Mouse (Mus musculus) heart, embryonic 13.5 days (tissue): Measurements from ENCODE around the gene Mfsd2a. TPM values are rescaled to one million over a fixed set of nuclear protein-coding genes. Genes with fewer than 3 reads are reported as not detected.

Experiments
- ATAC-seq: fragments of 200-750 bp; cut with Nextera tagmentation; 2 replicates; pipeline ENCODE4 v1.8.0; 2017; ENCODE audit warnings: moderate TSS enrichment; ENCODE audit not compliant: insufficient number of reproducible peaks, low FRiP score, low TSS enrichment; ENCODE audit errors: extremely low read depth
- H3K27ac ChIP-seq: fragments of 300-500 bp; sonication (generic); replicated peaks from 2 replicates; pipeline ENCODE4 v1.5.1; 2015; ENCODE audit warnings: moderate library complexity, mild to moderate bottlenecking, inconsistent platforms
- H3K27me3 ChIP-seq: fragments of 300-500 bp; sonication (generic); replicated peaks from 2 replicates; pipeline ENCODE4 v1.6.1; 2015; ENCODE audit warnings: mild to moderate bottlenecking, inconsistent platforms
- H3K36me3 ChIP-seq: fragments of 300-500 bp; sonication (generic); 2 replicates; pipeline ENCODE4 v1.6.1; 2015; ENCODE audit warnings: mild to moderate bottlenecking, inconsistent platforms
- H3K4me1 ChIP-seq: fragments of 300-500 bp; sonication (generic); 2 replicates; pipeline ENCODE4 v1.6.1; 2015; ENCODE audit warnings: inconsistent platforms
- H3K4me2 ChIP-seq: fragments of 300-500 bp; sonication (generic); 2 replicates; pipeline ENCODE4 v1.6.1; 2015; ENCODE audit warnings: inconsistent platforms, mild to moderate bottlenecking, moderate library complexity
- H3K4me3 ChIP-seq: fragments of 300-500 bp; sonication (generic); 2 replicates; pipeline ENCODE4 v1.5.1; 2015; ENCODE audit warnings: moderate library complexity, mild to moderate bottlenecking, inconsistent platforms
- H3K9ac ChIP-seq: fragments of 300-500 bp; sonication (generic); 2 replicates; pipeline ENCODE4 v1.6.1; 2015; ENCODE audit warnings: inconsistent platforms, mild to moderate bottlenecking, moderate library complexity
- H3K9me3 ChIP-seq: fragments of 300-500 bp; sonication (generic); 2 replicates; pipeline ENCODE4 v1.6.1; 2016; ENCODE audit warnings: inconsistent platforms
- WGBS: fragments of 180-500 bp; shearing (Covaris S2); methylation state at CpG from one replicate; pipeline ENCODE4 v1.1.7; 2015; ENCODE audit warnings: mixed read lengths; 5-methylcytosine and 5-hydroxymethylcytosine counted together
- polyA plus RNA-seq: library from polyadenylated mRNA; unstranded; fragments of >200 nt; fragmentation: Nextera tagmentation; extraction: Ambion mirVana; gene quantifications from 2 replicates; pipeline ENCODE4 v1.2.1, GENCODE M21; 2015

Gene Mfsd2a
- 0.98 and 1.0 TPM in 2 replicates for polyA plus RNA-seq

GRCm38 (mm10) chr4:122961100-122961567 is at the start of gene Mfsd2a:
Gene Mfsd2a (minus strand): TSS chr4:122961188.
- Histone ChIP-seq H3K9ac (peak within 1 kb of the TSS; percentile 72), H3K27ac (no peak within 1 kb of the TSS), H3K4me2 (peak within 1 kb of the TSS; percentile 95), H3K9me3 (no peaks in the 10 kb centered on the region), H3K27me3 (peaks cover 77% of the 10 kb centered on the region), H3K36me3 (no peaks in the 10 kb centered on the region), H3K4me1 (peaks cover 39% of the 10 kb centered on the region), H3K4me3 (peak within 1 kb of the TSS; percentile 60)
- WGBS = 1% methylated on average over 27 of the region's 27 CpGs
- peak; percentile 61 for ATAC-seq

GRCm38 (mm10) chr4:123005054-123005966 is 44.3 kb upstream of the Mfsd2a start:
- Histone ChIP-seq H3K4me2 (peak overlapping the region; percentile 20), H3K27ac (no peak overlapping the region), H3K27me3 (peaks cover 20% of the 10 kb centered on the region), H3K9ac (no peak overlapping the region), H3K9me3 (no peaks in the 10 kb centered on the region), H3K4me3 (no peak overlapping the region), H3K4me1 (peaks cover 13% of the 10 kb centered on the region), H3K36me3 (no peaks in the 10 kb centered on the region)
- 26% methylated on average over 15 of the region's 15 CpGs for WGBS
- ATAC-seq = no peak

GRCm38 (mm10) chr4:123000617-123001342 is 39.8 kb upstream of the Mfsd2a start:
- Histone ChIP-seq H3K36me3 (no peaks in the 10 kb centered on the region), H3K4me1 (peaks cover 21% of the 10 kb centered on the region), H3K9ac (no peak overlapping the region), H3K9me3 (no peaks in the 10 kb centered on the region), H3K4me2 (no peak overlapping the region), H3K4me3 (no peak overlapping the region), H3K27me3 (peaks cover 66% of the 10 kb centered on the region), H3K27ac (no peak overlapping the region)
- ATAC-seq = no peak
- 48% methylated on average over 17 of the region's 17 CpGs for WGBS

GRCm38 (mm10) chr4:123000130-123000529 is 39.1 kb upstream of the Mfsd2a start:
- Histone ChIP-seq H3K36me3 (no peaks in the 10 kb centered on the region), H3K4me3 (no peak overlapping the region), H3K27me3 (peaks cover 69% of the 10 kb centered on the region), H3K4me1 (peaks cover 14% of the 10 kb centered on the region), H3K9ac (no peak overlapping the region), H3K9me3 (no peaks in the 10 kb centered on the region), H3K27ac (no peak overlapping the region), H3K4me2 (no peak overlapping the region)
- WGBS = 70% methylated on average over 14 of the region's 14 CpGs
- ATAC-seq = no peak

GRCm38 (mm10) chr4:122999263-122999691 is 38.3 kb upstream of the Mfsd2a start:
- Histone ChIP-seq H3K27ac (no peak overlapping the region), H3K4me1 (peaks cover 9% of the 10 kb centered on the region), H3K9ac (no peak overlapping the region), H3K4me3 (no peak overlapping the region), H3K27me3 (peaks cover 78% of the 10 kb centered on the region), H3K9me3 (no peaks in the 10 kb centered on the region), H3K36me3 (no peaks in the 10 kb centered on the region), H3K4me2 (peak overlapping the region; percentile 1; the same call in 1 of the 2 replicates)
- no peak for ATAC-seq
- WGBS = 27% methylated on average over 4 of the region's 4 CpGs

- H3K9ac ChIP-seq = no peak overlapping the region
- H3K4me1 ChIP-seq = peaks cover 9% of the 10 kb centered on the region
- 25% methylated on average over 12 of the region's 12 CpGs for WGBS
- H3K4me2 ChIP-seq = peak overlapping the region; percentile 1; the same call in 1 of the 2 replicates
- peaks cover 81% of the 10 kb centered on the region for H3K27me3 ChIP-seq
- H3K36me3 ChIP-seq = no peaks in the 10 kb centered on the region
- H3K9me3 ChIP-seq = no peaks in the 10 kb centered on the region
- no peak overlapping the region for H3K4me3 ChIP-seq
- H3K27ac ChIP-seq = no peak overlapping the region
- ATAC-seq = no peak
Observed at GRCm38 (mm10) chr4:122998537-122999262, 37.7 kb upstream of the Mfsd2a start.

- under 1% methylated on average over 47 of the region's 47 CpGs for WGBS
- Histone ChIP-seq H3K9ac (peak overlapping the region; percentile 83), H3K27me3 (peaks cover 76% of the 10 kb centered on the region), H3K9me3 (no peaks in the 10 kb centered on the region), H3K36me3 (no peaks in the 10 kb centered on the region), H3K4me2 (peak overlapping the region; percentile 100), H3K4me1 (peaks cover 9% of the 10 kb centered on the region), H3K4me3 (peak overlapping the region; percentile 80), H3K27ac (no peak overlapping the region)
- ATAC-seq = no peak
Observed at GRCm38 (mm10) chr4:122996618-122997381, 35.8 kb upstream of the Mfsd2a start.

GRCm38 (mm10) chr4:122996221-122996617 is 35.2 kb upstream of the Mfsd2a start:
- peaks cover 70% of the 10 kb centered on the region for H3K27me3 ChIP-seq
- no peak overlapping the region for H3K27ac ChIP-seq
- H3K9ac ChIP-seq = peak overlapping the region; percentile 83

GRCm38 (mm10) chr4:122995404-122996220 is 34.6 kb upstream of the Mfsd2a start, which contains the start of gene Mycl:
Gene Mycl (plus strand): TSS chr4:122995652.
- peak within 1 kb of the TSS; percentile 80 for H3K4me3 ChIP-seq
- H3K4me2 ChIP-seq = peak within 1 kb of the TSS; percentile 100
- under 1% methylated on average over 66 of the region's 69 CpGs for WGBS
- H3K27me3 ChIP-seq = peaks cover 64% of the 10 kb centered on the region
- peak within 1 kb of the TSS; percentile 83 for H3K9ac ChIP-seq
- peaks cover 3% of the 10 kb centered on the region; the same call in 1 of the 2 replicates for H3K9me3 ChIP-seq
- no peak within 1 kb of the TSS for H3K27ac ChIP-seq
- ATAC-seq = peak; percentile 55
- peaks cover 9% of the 10 kb centered on the region for H3K4me1 ChIP-seq
- H3K36me3 ChIP-seq = no peaks in the 10 kb centered on the region

More at GRCm38 (mm10) chr4:122996221-122996617, 35.2 kb upstream of the Mfsd2a start:
- H3K4me3 ChIP-seq = peak overlapping the region; percentile 80
- peaks cover 9% of the 10 kb centered on the region for H3K4me1 ChIP-seq
- peak overlapping the region; percentile 100 for H3K4me2 ChIP-seq
- no peak for ATAC-seq
- H3K9me3 ChIP-seq = no peaks in the 10 kb centered on the region
- H3K36me3 ChIP-seq = no peaks in the 10 kb centered on the region
- under 1% methylated on average over 31 of the region's 32 CpGs for WGBS
